Mouse (Mus musculus) cerebellum, adult (tissue): ENCODE results near the gene Nuak1.

ENCODE experiments used
- ATAC-seq: cut with Nextera tagmentation; 2 replicates; pipeline ENCODE4 v1.9.2; 2017; ENCODE audit warnings: mild to moderate bottlenecking, moderate library complexity, mixed read lengths; ENCODE audit not compliant: insufficient number of reproducible peaks, low FRiP score, low TSS enrichment

Gene Nuak1

DNA sequence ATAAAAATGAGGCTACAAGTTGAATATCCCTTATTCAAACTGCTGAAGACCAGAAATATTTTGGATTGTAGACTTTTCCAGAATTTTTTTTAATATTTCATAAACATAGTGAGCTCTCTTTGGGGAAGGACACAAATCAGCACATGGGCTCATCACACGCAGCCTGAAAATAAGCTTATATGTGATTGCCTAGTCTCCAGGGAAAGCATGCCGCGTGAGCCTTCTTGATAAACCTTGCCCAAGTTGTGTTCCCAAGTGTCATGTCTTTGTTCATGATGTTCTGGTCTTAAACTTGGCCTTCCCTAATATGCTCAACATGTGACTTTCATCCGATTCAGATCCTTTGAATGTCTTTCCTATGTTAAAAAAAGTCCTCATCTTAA is 81.7 kb downstream of the Nuak1 start:
- no peak for ATAC-seq

DNA sequence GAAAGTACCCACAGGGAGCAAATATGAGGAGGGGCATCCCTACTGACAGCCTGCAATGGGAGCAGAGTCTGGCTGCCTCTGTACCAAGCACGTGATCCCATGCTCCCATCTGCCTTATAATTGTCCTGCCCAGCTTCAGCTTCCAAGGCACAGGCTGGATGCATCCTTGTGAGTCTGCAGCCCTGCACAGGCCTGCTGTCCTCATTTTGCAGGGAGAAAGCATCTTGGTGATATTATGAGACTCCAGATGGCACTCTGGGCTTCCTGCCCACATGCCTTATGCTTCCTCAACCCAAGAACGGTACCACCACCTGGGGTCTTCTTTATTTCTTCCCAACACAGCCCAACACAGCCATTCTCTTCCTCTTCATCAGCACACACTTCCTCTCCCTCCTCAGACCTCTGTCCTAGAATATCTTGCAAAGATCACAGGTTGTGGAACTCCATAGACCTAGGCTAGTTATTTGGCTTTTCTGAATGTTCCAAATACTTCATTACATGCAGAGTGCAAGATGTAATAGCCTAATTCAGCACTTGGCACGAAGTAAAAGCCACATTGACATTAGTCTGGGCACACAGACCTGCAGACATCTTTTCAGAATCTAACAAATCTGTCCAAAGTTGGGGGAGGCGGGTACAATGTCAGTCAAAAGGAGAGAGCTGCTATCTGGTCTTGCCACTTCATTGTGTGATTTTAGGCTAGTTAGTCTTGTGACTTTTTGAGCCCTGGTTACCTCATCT is 82.2 kb downstream of the Nuak1 start:
- peak; percentile 96 for ATAC-seq

DNA sequence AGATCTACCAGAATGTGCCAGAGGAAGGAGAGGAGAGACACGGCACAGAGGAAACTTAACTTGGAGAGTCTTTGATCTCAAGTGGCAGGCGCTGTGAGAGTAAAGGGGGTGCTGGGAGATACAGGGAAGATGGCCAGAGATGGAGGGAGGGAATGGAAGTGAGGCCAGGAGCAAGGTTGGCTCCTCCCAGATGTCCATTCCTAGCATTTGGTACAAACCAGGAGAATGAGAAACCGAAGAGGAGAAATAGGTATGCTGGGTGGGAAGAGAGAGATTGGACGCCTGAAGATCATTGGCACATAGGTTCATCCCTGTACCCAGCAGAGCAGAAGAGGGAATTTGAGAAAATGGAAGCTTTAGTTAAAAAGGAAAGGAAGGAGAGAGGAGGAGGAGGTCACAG is 82.8 kb downstream of the Nuak1 start:
- ATAC-seq, result peak; percentile 69

DNA sequence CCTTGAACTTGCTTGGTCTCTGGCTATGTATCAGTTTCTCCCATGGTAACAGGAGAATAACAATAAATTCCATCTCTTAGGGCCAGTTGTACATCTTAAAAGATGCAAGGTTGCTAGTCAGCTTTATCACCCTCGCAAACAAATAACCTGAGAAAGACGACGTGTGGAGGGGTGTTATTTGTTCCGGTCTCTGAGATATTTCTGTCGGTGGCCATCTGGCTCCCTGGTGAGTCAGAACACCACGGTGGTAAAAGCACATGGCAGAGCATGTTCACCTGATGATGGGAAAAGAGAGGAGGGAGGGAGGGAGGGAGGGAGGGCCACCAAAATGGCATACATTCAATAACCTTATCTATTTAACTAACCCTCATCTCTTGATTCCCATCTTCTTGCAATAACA is 86.1 kb downstream of the Nuak1 start:
- ATAC-seq, result no peak

DNA sequence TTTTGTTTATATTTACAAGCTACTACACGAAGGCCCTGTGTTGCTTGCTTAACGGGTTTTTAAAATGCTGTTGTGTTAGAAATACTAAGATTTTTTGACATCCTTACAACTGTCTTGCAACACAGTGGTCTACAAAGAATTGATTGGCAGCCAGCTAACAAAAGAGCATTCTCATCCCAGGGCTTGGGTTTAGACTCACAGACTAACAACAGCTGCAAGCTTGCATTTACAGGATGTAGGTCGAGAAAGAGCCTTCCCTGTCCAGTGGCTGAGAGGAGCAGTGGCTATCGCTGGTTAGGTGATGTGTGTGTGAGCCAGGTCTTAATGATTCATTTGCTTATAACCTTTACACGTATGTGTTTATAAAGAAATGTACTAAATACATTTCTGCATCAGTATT is 94.7 kb downstream of the Nuak1 start:
- no peak for ATAC-seq

DNA sequence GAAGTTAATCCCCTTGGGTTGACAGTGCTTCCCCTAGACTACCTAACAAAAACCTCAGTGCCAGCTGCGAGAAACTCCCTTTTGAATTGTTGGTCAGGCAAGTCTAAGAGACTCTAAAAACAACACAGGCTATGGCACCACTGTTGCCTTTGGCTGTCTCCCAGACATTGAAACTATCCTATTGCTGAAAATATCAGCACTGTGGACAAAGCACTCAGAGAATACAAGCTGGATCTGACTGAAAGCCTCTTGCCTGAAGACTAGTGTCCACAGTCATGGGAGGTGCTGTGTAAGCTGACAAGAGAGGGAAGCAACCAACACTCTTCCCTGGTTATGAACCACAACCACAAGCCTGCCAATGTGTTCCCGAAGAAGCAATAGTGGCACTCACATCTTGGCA is 96.9 kb downstream of the Nuak1 start:
- no peak for ATAC-seq

DNA sequence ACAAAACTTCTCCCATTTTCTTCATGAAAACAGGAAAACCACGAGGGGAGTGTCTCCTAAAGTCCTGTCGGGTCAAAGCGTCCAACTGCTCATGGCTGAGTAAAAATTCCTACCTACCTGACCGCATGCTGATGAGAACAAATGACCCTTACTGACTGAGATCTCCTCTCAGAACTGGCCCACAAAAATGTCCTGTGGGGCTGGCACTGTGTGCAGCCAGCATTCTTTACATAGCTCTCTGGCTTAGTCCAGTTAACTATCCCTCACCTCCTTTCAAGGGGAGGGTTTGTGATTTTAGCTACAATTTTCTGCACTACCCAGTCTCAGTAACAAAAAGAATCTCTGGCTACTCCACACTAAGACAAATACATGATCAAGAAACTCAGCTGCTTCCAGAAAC is 100.9 kb downstream of the Nuak1 start:
- no peak for ATAC-seq

DNA sequence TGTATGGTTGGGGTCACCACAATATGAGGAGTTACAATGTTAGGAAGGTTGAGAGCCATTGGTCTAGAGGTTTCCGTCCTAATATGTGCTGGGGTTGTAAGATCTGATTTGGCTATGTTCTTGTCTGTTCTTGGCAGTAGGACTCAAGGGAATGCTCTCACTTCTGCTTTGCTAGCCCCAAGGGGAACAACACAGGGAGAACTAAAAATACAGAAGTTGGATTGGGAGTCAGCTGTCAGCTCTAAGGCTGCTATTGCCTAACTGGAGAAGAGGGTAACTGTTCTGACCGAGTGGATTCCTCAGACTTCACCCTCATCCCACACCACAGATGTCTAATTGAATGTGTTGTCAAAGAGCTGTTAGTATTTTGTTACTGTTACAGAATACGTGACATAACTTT is 101.6 kb downstream of the Nuak1 start:
- ATAC-seq, result no peak

DNA sequence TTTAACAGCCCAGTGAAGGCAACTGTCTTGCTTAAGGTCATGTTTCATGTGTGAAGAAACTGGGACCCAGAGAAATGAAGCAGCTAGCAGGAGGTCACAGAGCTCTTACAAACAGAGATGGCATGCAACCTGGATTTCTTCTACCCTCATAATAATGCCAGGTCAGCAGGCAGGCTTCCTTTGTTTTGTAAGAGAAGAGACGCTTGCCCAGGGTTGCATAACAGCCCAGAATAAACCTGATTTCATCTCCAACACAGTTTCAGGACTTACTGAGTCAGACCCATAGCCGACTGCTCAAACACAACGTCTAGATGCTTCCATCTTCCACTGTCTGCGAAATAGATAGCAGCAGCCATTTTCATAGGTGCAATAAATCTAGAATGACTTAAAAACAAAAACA is 105.0 kb downstream of the Nuak1 start:
- peak; percentile 26; the same call in 1 of the 2 replicates for ATAC-seq

DNA sequence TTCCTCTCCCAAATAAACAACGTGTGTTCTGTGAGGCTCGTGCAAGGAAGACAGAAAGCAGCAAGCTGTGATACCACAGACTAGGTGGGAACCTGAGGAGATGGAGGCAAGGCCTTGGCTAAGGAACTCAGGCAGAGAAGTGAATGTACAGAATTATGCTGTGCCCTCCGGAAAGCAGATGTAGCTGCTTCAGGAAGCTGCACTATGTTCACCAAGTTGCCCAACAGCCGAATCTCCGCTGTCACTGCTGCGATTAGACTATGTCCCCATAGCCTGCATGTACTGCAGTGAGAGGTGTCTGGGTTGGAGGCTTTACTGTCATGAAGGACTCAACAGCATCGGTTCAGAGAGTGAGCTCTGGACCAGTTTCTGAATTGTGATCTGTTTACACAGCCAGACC is 110.6 kb downstream of the Nuak1 start:
- ATAC-seq, result no peak

DNA sequence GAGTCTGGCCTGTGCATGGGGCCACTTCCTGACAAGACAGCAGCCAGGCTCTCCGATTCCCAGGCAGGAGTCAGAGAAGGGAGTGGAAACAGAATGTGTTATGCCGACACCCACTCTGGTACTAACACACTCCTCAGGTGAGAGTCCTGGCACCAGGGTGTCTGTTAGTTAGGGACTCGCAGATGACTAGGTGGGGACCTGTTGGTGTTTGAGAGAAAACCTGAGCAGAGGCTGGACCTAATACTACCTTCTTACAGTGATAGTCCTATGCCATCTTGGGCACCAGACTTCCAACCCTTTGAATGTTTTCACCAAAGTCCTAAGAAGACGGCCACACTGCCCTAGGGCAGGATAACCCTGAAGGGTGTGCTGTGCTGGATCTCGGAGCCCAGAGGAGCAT is 111.1 kb downstream of the Nuak1 start:
- no peak for ATAC-seq

DNA sequence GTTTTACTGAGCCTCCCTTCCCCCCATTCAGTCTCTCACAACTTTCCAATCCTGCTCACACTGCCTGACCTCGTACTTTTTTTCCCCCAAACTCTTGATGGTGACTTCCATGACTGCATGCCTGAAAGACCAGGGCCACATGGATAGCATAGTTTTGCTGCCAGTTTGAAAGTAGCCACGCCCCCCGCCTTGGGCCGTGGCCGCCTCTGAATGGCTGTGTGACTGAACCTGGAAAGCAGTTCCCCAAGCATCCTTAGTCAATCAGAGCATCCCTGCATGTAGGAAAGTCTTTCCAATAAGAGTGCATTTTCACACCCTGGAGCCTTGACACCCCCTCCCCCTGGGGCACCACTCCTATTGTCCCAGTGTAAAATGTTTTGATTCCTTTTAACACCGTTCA is 116.4 kb downstream of the Nuak1 start:
- no peak for ATAC-seq
